Mouse (Mus musculus) right cerebral cortex, postnatal 14 days (tissue): ENCODE data around the gene Ippk.

ENCODE experiments used
- DNase-seq: peaks from one replicate; pipeline ENCODE4 v3.0.0; 2022

The Ippk gene

GRCm38 (mm10) chr13:49420754-49421605, at the start of gene Ippk:
TSS of gene Ippk (plus strand) at chr13:49421249.
- DNase-seq, result peak; percentile 98

GRCm38 (mm10) chr13:49371428-49371899, 49.6 kb upstream of the Ippk start:
- DNase-seq, result peak; percentile 62

- DNase-seq, result peak; percentile 59
These were observed 48.5 kb upstream of the Ippk start for GRCm38 (mm10) chr13:49372370-49373060.

- DNase-seq, result no peak
These were observed 46.7 kb upstream of the Ippk start for GRCm38 (mm10) chr13:49374304-49374703.

- no peak for DNase-seq
These were observed 46.3 kb upstream of the Ippk start for GRCm38 (mm10) chr13:49374730-49375129.

GRCm38 (mm10) chr13:49377608-49378007, 43.4 kb upstream of the Ippk start:
- no peak for DNase-seq

- DNase-seq, result no peak
These were observed 41.7 kb upstream of the Ippk start for GRCm38 (mm10) chr13:49379301-49379700.

GRCm38 (mm10) chr13:49381230-49381629, 39.8 kb upstream of the Ippk start:
- DNase-seq, result peak; percentile 90

- no peak for DNase-seq
These were observed 38.1 kb upstream of the Ippk start for GRCm38 (mm10) chr13:49382997-49383396.

GRCm38 (mm10) chr13:49384751-49385463, 36.1 kb upstream of the Ippk start:
- no peak for DNase-seq

- DNase-seq, result no peak
These were observed 29.7 kb upstream of the Ippk start for GRCm38 (mm10) chr13:49391374-49391773.

GRCm38 (mm10) chr13:49393579-49393978, 27.5 kb upstream of the Ippk start:
- DNase-seq, result no peak

- no peak for DNase-seq
These were observed 26.1 kb upstream of the Ippk start for GRCm38 (mm10) chr13:49394886-49395447.

GRCm38 (mm10) chr13:49396798-49397197, 24.3 kb upstream of the Ippk start:
- no peak for DNase-seq

GRCm38 (mm10) chr13:49398191-49398590, 22.9 kb upstream of the Ippk start:
- no peak for DNase-seq

GRCm38 (mm10) chr13:49400139-49400538, 20.9 kb upstream of the Ippk start:
- DNase-seq, result peak; percentile 38

- DNase-seq, result no peak
These were observed 18.4 kb upstream of the Ippk start for GRCm38 (mm10) chr13:49402628-49403027.

- no peak for DNase-seq
These were observed 13.3 kb upstream of the Ippk start for GRCm38 (mm10) chr13:49407795-49408194.

GRCm38 (mm10) chr13:49421606-49421917, 513 bp downstream of the Ippk start:
- DNase-seq, result peak; percentile 22

- DNase-seq, result no peak
These were observed 910 bp downstream of the Ippk start for GRCm38 (mm10) chr13:49421959-49422358.

- DNase-seq, result no peak
These were observed 5.7 kb downstream of the Ippk start for GRCm38 (mm10) chr13:49426736-49427135.

GRCm38 (mm10) chr13:49428042-49428675, 7.1 kb downstream of the Ippk start:
- DNase-seq, result no peak

- DNase-seq, result no peak
These were observed 9.5 kb downstream of the Ippk start for GRCm38 (mm10) chr13:49430529-49430928.
